Mouse (Mus musculus): ENCODE data around the gene Nosip. TPM values are rescaled to one million over a fixed set of nuclear protein-coding genes. Genes with fewer than 3 reads are reported as not detected.
"Not testable (repeated sequence)": the region's sequence is repeated elsewhere in the genome, so short reads cannot be mapped to it uniquely, and the experiment has no call there.

Gene Nosip
- total and polyA plus RNA-seq, 3 experiments: 72.4 to 86.8 (median 81.4) TPM

GRCm38 (mm10) chr7:45019031-45019571 lies 43.1 kb upstream of the Nosip start:
- peaks cover 0 to 16% of the 10 kb centered on the region in 2 experiments for H3K36me3 ChIP-seq (replicated peaks in 1 of 2; ENCODE audit: control insufficient read depth in 1 of 2, insufficient read depth in 1 of 2, low read length in 1 of 2)
- no peak overlapping the region for H3K9ac ChIP-seq (ENCODE audit: insufficient read depth, low read depth)
- in situ Hi-C loops (cut with MboI; ENCODE audit: low pct_ligation_motif_present, low pct_unique_long_range_greater_than_20kb, low sequenced_read_pairs) (no loop called here), dilution Hi-C loops (cut with MboI; ENCODE audit: extremely low pct_ligation_motif_present, extremely low pct_unique_long_range_greater_than_20kb, low sequenced_read_pairs) (no loop called here)
- DNase-seq (ENCODE audit: extremely low read depth): no peak
- H3K4me3 ChIP-seq (replicated peaks in 1 of 3; ENCODE audit: low read depth in 2 of 3, low read length in 2 of 3, poor library complexity in 1 of 3): no peak overlapping the region
- no peaks in the 10 kb centered on the region for H3K27me3 ChIP-seq (replicated peaks)
- peaks cover 18% of the 10 kb centered on the region for H3K79me2 ChIP-seq (replicated peaks; ENCODE audit: control insufficient read depth, extremely low read depth, insufficient read depth, poor library complexity, severe bottlenecking)
- no peaks in the 10 kb centered on the region for H3K9me3 ChIP-seq (replicated peaks; ENCODE audit: low read length)
- no peak overlapping the region for H3K27ac ChIP-seq (ENCODE audit: insufficient read depth, low read depth)
- no peak overlapping the region for H3K4me2 ChIP-seq (ENCODE audit: insufficient read depth, low read depth, poor library complexity, severe bottlenecking)
- TF ChIP-seq RCOR1 (conservative IDR thresholded peaks at IDR 0.05; ENCODE audit: low read depth, low read length) (no peak), HCFC1 (IDR thresholded peaks at IDR 0.05; ENCODE audit: low read depth, low read length) (no peak), SMC3 (IDR thresholded peaks at IDR 0.05; ENCODE audit: low read depth, low read length) (no peak), ZNF384 (IDR thresholded peaks at IDR 0.05; ENCODE audit: low read depth, low read length) (no peak), CHD1 (IDR thresholded peaks at IDR 0.05; ENCODE audit: low read depth, low read length) (no peak), JUN (IDR thresholded peaks at IDR 0.05; ENCODE audit: insufficient read depth, low read depth, low read length) (no peak), MXI1 (IDR thresholded peaks at IDR 0.05; ENCODE audit: low read depth, low read length) (no peak), BHLHE40 (IDR thresholded peaks at IDR 0.05; ENCODE audit: low read depth, low read length) (no peak)
- H3K4me1 ChIP-seq (ENCODE audit: control insufficient read depth in 1 of 2, insufficient read depth in 2 of 2): peaks cover 0 to 22% of the 10 kb centered on the region in 2 experiments; a peak in 2 of 4 replicates

- Histone ChIP-seq H3K4me2 (ENCODE audit: insufficient read depth, low read depth, poor library complexity, severe bottlenecking) (no peak overlapping the region), H3K27me3 (replicated peaks) (no peaks in the 10 kb centered on the region)
- dilution Hi-C loops (cut with MboI; ENCODE audit: extremely low pct_ligation_motif_present, extremely low pct_unique_long_range_greater_than_20kb, low sequenced_read_pairs): no loop called here
Observed at GRCm38 (mm10) chr7:45020225-45020624, 42.0 kb upstream of the Nosip start.

DNA sequence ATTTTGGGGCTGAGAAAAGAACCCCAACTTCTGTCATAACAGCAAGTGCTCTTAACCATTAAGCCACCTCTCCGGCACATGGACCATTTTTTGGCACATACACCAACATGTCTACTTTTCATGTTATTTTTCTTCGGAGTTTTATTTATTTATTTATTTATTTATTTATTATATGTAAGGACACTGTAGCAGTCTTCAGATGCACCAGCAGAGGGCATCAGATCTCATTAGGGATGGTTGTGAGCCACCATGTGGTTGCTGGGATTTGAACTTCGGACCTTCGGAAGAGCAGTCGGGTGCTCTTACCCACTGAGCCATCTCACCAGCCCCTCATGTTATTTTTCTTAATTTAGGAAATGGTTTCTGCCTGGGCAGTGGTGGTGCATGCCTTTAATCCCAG lies 38.5 kb upstream of the Nosip start:
- H3K4me2 ChIP-seq (ENCODE audit: insufficient read depth, low read depth, poor library complexity, severe bottlenecking); in situ Hi-C loops (cut with MboI; ENCODE audit: low pct_ligation_motif_present, low pct_unique_long_range_greater_than_20kb, low sequenced_read_pairs); H3K27me3 ChIP-seq (replicated peaks); H3K9me3 ChIP-seq (replicated peaks; ENCODE audit: low read length); H3K27ac ChIP-seq (ENCODE audit: insufficient read depth, low read depth); DNase-seq (ENCODE audit: extremely low read depth); H3K4me1 ChIP-seq (ENCODE audit: control insufficient read depth in 1 of 2, insufficient read depth in 2 of 2); H3K4me3 ChIP-seq (replicated peaks in 1 of 3; ENCODE audit: low read depth in 2 of 3, low read length in 2 of 3, poor library complexity in 1 of 3); H3K79me2 ChIP-seq (replicated peaks; ENCODE audit: control insufficient read depth, extremely low read depth, insufficient read depth, poor library complexity, severe bottlenecking); H3K9ac ChIP-seq (ENCODE audit: insufficient read depth, low read depth); dilution Hi-C loops (cut with MboI; ENCODE audit: extremely low pct_ligation_motif_present, extremely low pct_unique_long_range_greater_than_20kb, low sequenced_read_pairs): not testable (repeated sequence)
- H3K36me3 ChIP-seq (replicated peaks in 1 of 2; ENCODE audit: control insufficient read depth in 1 of 2, insufficient read depth in 1 of 2, low read length in 1 of 2): peaks cover 10 to 52% of the 10 kb centered on the region in 2 experiments

More at GRCm38 (mm10) chr7:45020225-45020624, 42.0 kb upstream of the Nosip start:
- no peak overlapping the region for H3K4me3 ChIP-seq (replicated peaks in 1 of 3; ENCODE audit: low read depth in 2 of 3, low read length in 2 of 3, poor library complexity in 1 of 3)
- H3K4me1 ChIP-seq (ENCODE audit: control insufficient read depth in 1 of 2, insufficient read depth in 2 of 2): peaks cover 0 to 13% of the 10 kb centered on the region in 2 experiments; a peak in 2 of 4 replicates
- no peak overlapping the region for H3K27ac ChIP-seq (ENCODE audit: insufficient read depth, low read depth)
- in situ Hi-C loops (cut with MboI; ENCODE audit: low pct_ligation_motif_present, low pct_unique_long_range_greater_than_20kb, low sequenced_read_pairs): no loop called here
- H3K79me2 ChIP-seq (replicated peaks; ENCODE audit: control insufficient read depth, extremely low read depth, insufficient read depth, poor library complexity, severe bottlenecking): peaks cover 6% of the 10 kb centered on the region
- peaks cover 0 to 22% of the 10 kb centered on the region in 2 experiments for H3K36me3 ChIP-seq (replicated peaks in 1 of 2; ENCODE audit: control insufficient read depth in 1 of 2, insufficient read depth in 1 of 2, low read length in 1 of 2)
- no peaks in the 10 kb centered on the region for H3K9me3 ChIP-seq (replicated peaks; ENCODE audit: low read length)
- DNase-seq (ENCODE audit: extremely low read depth): no peak
- H3K9ac ChIP-seq (ENCODE audit: insufficient read depth, low read depth): no peak overlapping the region
- TF ChIP-seq ZNF384 (IDR thresholded peaks at IDR 0.05; ENCODE audit: low read depth, low read length): no peak

Measured in CH12.LX (cell line).